Mouse (Mus musculus): ENCODE data around the gene Spint3. TPM values are rescaled to one million over a fixed set of nuclear protein-coding genes. Genes with fewer than 3 reads are reported as not detected.

The Spint3 gene
- total and polyA plus RNA-seq, 2 experiments from 2014 or later: not detected

DNA sequence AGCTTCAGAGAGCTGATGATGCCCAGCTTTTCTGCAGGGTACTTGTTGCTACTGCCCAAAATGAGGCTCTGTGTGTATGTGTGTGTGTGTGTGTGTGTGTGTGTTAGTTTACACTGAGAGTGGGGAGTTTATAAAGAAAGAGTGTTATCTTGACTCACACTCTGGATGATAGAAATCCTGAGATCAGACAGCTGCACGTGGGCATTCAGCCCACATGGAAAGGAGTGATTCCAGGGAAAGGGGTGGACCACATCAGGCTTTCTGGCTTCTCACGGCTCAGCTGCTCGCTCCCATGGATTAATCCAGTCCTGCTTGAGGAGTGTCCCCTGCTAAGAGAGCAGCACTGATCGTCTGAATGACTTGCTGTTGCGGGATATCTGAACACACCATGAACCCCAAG, 31.1 kb downstream of the Spint3 start:
- Histone ChIP-seq H3K9ac (replicated peaks; ENCODE audit: low read length) (no peak overlapping the region), H3K36me3 (ENCODE audit: insufficient read depth, low read length) (no peaks in the 10 kb centered on the region), H3K4me3 (ENCODE audit: low read length) (no peak overlapping the region), H3K4me1 (ENCODE audit: insufficient read depth, low read length) (no peaks in the 10 kb centered on the region), H3K27ac (no peak overlapping the region), H3K27me3 (ENCODE audit: insufficient read depth, low read length) (no peaks in the 10 kb centered on the region), H3K9me3 (ENCODE audit: low read length) (no peaks in the 10 kb centered on the region), H3K4me2 (ENCODE audit: low read depth, low read length) (no peak overlapping the region)
- DNase-seq (ENCODE audit: low spot score) (no peak), ATAC-seq (no peak)
- no peak for TF ChIP-seq CTCF (IDR thresholded peaks at IDR 0.05; ENCODE audit: low read depth)
- 66% methylated on average over 5 of the region's 5 CpGs for WGBS

DNA sequence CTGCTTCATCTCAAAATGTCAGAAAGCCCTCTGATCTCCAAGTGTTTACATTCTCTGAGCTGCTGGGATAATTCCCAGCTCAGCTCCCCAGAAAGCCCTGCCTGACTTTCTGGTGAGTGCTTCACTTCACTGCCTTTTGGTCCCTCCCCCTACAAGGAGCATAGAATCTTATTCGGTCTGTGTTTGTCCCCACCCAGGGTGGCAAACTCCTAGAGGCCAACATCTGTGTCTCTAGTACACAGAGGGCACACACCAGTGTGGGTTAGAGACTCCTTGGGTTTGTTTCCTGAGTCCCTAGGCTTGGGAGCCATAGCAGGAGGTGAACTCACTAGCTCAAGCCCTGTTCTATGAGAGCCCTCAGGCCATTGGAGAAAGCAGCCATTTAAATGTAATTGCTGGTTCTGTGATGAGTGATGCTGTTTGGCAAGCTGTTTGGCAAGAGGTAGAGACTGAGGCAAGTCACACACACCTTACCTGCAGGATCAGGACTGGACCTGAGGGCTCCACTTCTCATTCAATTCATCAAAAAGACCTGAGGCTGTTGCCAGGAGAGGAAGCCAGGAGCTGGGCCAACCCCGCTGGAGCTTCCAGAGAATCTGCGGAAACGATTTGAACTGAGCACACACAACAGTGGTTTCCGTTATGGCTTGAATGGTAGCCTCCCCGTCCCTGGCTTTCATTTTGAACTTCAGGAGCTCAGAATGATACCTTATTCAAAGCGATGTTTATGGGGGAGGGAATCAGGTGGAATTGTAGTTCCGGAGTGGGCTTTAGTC, 32.4 kb downstream of the Spint3 start:
- Histone ChIP-seq H3K27ac (no peak overlapping the region), H3K4me2 (ENCODE audit: low read depth, low read length) (no peak overlapping the region), H3K27me3 (ENCODE audit: insufficient read depth, low read length) (no peaks in the 10 kb centered on the region), H3K36me3 (ENCODE audit: insufficient read depth, low read length) (no peaks in the 10 kb centered on the region), H3K9me3 (ENCODE audit: low read length) (no peaks in the 10 kb centered on the region), H3K4me3 (ENCODE audit: low read length) (no peak overlapping the region), H3K9ac (replicated peaks; ENCODE audit: low read length) (no peak overlapping the region), H3K4me1 (ENCODE audit: insufficient read depth, low read length) (no peaks in the 10 kb centered on the region)
- no peak for TF ChIP-seq CTCF (IDR thresholded peaks at IDR 0.05; ENCODE audit: low read depth)
- no peak for ATAC-seq
- DNase-seq (ENCODE audit: low spot score): no peak
- whole genome bisulfite sequencing: 42% methylated on average over 8 of the region's 8 CpGs

DNA sequence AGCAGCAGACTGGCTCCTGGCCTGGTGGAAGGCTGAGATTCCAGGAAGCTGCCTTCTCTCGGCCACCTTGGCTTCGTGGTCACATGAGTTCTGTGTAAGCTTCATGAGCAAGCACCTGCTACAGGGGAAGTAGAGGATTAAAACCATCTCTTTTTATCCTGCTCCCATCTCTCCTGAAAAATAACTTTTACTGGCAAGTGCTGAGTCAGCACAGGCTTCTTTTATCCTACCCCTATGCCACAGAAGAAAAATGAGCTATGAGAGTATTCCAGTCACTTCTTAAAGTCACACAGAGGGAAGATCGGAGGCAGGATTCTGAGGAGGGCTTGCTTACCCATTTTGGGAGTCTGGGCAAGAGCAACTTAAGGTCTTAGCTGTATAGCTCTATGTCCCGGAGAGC, 36.3 kb downstream of the Spint3 start:
- ATAC-seq (no peak), DNase-seq (ENCODE audit: low spot score) (no peak)
- no peaks in the 10 kb centered on the region for H3K4me1 ChIP-seq (ENCODE audit: insufficient read depth, low read length)
- TF ChIP-seq CTCF (IDR thresholded peaks at IDR 0.05; ENCODE audit: low read depth): no peak
- H3K27me3 ChIP-seq (ENCODE audit: insufficient read depth, low read length): no peaks in the 10 kb centered on the region
- no peak overlapping the region for H3K4me2 ChIP-seq (ENCODE audit: low read depth, low read length)
- H3K27ac ChIP-seq: no peak overlapping the region
- H3K36me3 ChIP-seq (ENCODE audit: insufficient read depth, low read length): no peaks in the 10 kb centered on the region
- WGBS: 83% methylated on average over 4 of the region's 4 CpGs
- no peak overlapping the region for H3K9ac ChIP-seq (replicated peaks; ENCODE audit: low read length)
- H3K4me3 ChIP-seq (ENCODE audit: low read length): no peak overlapping the region
- H3K9me3 ChIP-seq (ENCODE audit: low read length): no peaks in the 10 kb centered on the region

DNA sequence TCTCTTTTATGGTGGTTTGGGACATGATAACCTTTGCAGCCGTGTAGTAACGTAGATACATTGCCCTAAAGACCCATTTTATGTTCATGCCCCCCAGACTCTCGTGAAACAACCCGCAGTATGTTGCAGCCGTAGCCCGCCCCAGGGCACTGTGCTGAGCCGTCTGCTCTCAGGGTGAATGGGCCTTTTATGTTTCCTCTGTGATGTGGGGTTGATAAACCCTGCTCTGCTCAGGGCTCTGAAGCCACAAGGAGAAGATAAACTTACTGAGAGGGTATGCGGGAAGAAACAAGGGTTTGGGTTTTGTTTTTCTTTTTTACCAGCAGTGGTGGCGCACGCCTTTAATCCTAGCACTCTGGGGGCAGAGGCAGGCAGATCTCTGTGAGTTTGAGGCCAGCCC, 38.9 kb downstream of the Spint3 start:
- H3K4me3 ChIP-seq (ENCODE audit: low read length): no peak overlapping the region
- no peak for TF ChIP-seq CTCF (IDR thresholded peaks at IDR 0.05; ENCODE audit: low read depth)
- H3K27me3 ChIP-seq (ENCODE audit: insufficient read depth, low read length): no peaks in the 10 kb centered on the region
- H3K9me3 ChIP-seq (ENCODE audit: low read length): no peaks in the 10 kb centered on the region
- DNase-seq (ENCODE audit: low spot score) (no peak), ATAC-seq (no peak)
- H3K36me3 ChIP-seq (ENCODE audit: insufficient read depth, low read length): no peaks in the 10 kb centered on the region
- no peaks in the 10 kb centered on the region for H3K4me1 ChIP-seq (ENCODE audit: insufficient read depth, low read length)
- no peak overlapping the region for H3K9ac ChIP-seq (replicated peaks; ENCODE audit: low read length)
- WGBS: 82% methylated on average over 10 of the region's 10 CpGs
- H3K27ac ChIP-seq: no peak overlapping the region
- no peak overlapping the region for H3K4me2 ChIP-seq (ENCODE audit: low read depth, low read length)

DNA sequence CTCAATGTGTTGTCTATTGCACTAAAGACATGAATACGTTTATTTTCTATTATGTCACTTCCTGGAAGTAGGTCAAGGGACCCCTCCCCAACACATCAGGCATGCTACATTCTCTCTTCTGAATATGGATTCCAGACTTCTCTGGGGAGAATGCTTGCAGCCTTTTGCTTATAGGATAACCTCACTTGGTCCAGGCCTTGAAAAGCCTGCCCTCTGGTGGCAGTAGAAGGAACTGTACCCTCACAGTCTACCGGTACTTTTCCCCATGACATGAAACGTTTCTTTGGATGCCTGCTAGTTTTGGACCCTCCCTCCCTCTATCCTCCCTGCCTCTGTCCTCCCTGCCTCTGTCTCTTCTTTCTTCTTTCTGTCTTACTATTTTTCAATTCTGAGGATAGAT, 42.1 kb downstream of the Spint3 start:
- no peaks in the 10 kb centered on the region for H3K36me3 ChIP-seq (ENCODE audit: insufficient read depth, low read length)
- H3K27me3 ChIP-seq (ENCODE audit: insufficient read depth, low read length): no peaks in the 10 kb centered on the region
- no peaks in the 10 kb centered on the region for H3K9me3 ChIP-seq (ENCODE audit: low read length)
- no peaks in the 10 kb centered on the region for H3K4me1 ChIP-seq (ENCODE audit: insufficient read depth, low read length)
- H3K4me2 ChIP-seq (ENCODE audit: low read depth, low read length): no peak overlapping the region
- peak; percentile 98 for TF ChIP-seq CTCF (IDR thresholded peaks at IDR 0.05; ENCODE audit: low read depth)
- H3K4me3 ChIP-seq (ENCODE audit: low read length): no peak overlapping the region
- no peak overlapping the region for H3K9ac ChIP-seq (replicated peaks; ENCODE audit: low read length)
- ATAC-seq: peak; percentile 49; the same call in 1 of the 2 replicates
- H3K27ac ChIP-seq: no peak overlapping the region
- 4% methylated on average over 3 of the region's 3 CpGs for WGBS
- peak; percentile 84 for DNase-seq (ENCODE audit: low spot score)

DNA sequence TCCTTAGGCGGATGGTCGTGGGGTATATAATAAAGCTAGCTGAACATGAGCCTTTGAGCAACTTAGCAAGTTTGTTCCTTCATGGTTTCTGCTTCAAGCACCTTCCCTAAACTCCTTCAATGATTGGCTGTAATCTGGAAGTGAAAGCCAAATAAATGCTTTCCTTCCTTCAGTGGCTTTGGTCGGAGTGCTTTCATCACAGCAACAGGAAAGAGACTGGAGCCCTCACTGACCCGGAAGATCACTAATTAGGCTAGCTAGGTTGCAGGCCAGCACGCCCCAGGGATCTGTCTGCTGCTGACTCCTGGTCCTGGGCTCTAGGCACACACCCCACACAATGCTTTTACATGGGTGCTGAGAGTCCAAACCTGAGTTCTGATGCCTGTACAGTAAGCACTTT, 44.7 kb downstream of the Spint3 start:
- TF ChIP-seq CTCF (IDR thresholded peaks at IDR 0.05; ENCODE audit: low read depth): no peak
- H3K9ac ChIP-seq (replicated peaks; ENCODE audit: low read length): no peak overlapping the region
- no peaks in the 10 kb centered on the region for H3K4me1 ChIP-seq (ENCODE audit: insufficient read depth, low read length)
- no peak for DNase-seq (ENCODE audit: low spot score)
- H3K27me3 ChIP-seq (ENCODE audit: insufficient read depth, low read length): no peaks in the 10 kb centered on the region
- WGBS: 75% methylated on average over 5 of the region's 5 CpGs
- H3K4me3 ChIP-seq (ENCODE audit: low read length): no peak overlapping the region
- no peak for ATAC-seq
- no peaks in the 10 kb centered on the region for H3K36me3 ChIP-seq (ENCODE audit: insufficient read depth, low read length)
- H3K4me2 ChIP-seq (ENCODE audit: low read depth, low read length): no peak overlapping the region
- H3K9me3 ChIP-seq (ENCODE audit: low read length): no peaks in the 10 kb centered on the region
- no peak overlapping the region for H3K27ac ChIP-seq

DNA sequence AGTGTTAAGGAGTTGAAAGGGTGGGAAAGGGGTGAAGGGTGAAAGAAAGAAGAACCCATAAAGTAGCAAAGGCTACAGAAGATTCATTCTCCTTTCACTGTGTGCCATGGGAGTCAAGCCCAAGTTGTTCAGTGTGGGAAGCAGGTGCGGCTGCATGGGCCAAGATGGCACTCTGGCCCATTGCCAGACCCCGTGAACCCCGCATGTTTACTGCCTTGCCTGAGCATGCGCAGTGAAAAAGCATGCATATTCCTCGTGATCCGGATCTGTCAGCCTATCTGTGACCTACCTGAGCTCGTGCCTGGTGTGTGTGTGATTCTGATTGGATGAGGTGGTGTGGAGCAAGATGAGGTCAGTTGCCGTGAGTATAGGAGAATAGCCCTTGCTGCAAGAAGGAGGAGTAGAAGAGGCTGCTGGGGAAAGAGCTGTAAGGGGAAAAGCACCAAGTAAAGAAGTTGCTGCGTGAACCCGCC, 49.9 kb downstream of the Spint3 start:
- Histone ChIP-seq H3K4me2 (ENCODE audit: low read depth, low read length) (no peak overlapping the region), H3K9ac (replicated peaks; ENCODE audit: low read length) (no peak overlapping the region), H3K27me3 (ENCODE audit: insufficient read depth, low read length) (0 out of 2 replicates have a peak, but pooled peaks cover 3% of the 10 kb centered on the region), H3K36me3 (ENCODE audit: insufficient read depth, low read length) (no peaks in the 10 kb centered on the region), H3K9me3 (ENCODE audit: low read length) (0 out of 2 replicates have a peak, but pooled peaks cover 2% of the 10 kb centered on the region), H3K27ac (no peak overlapping the region), H3K4me3 (ENCODE audit: low read length) (no peak overlapping the region), H3K4me1 (ENCODE audit: insufficient read depth, low read length) (no peaks in the 10 kb centered on the region)
- ATAC-seq (no peak), DNase-seq (ENCODE audit: low spot score) (no peak)
- WGBS: 78% methylated on average over 10 of the region's 10 CpGs
- TF ChIP-seq CTCF (IDR thresholded peaks at IDR 0.05; ENCODE audit: low read depth): no peak
